Comparison of ENCODE assay signal across 27 mouse cellular contexts in genomic region chr15:19356322-19356721, GRCm38 (mm10).
DNase-seq lines count a peak whose midpoint lies in the region; ATAC-seq lines count a peak whose summit lies in the region.
"Had no signal": no experiment of that assay in that cellular context is flagged by ENCODE, and none has a peak within 500 bp of the region (broad histone marks: within the 10 kb centered on the region; RNA-seq: fewer than 3 reads in every experiment).

No protein-coding gene starts in this region.

- WGBS in forebrain, embryonic 14.5 days = 77% methylated on average over 1 of the region's 1 CpGs
- WGBS in forebrain, embryonic 11.5 days = 83% methylated on average over 1 of the region's 1 CpGs

- ATAC-seq in forebrain, embryonic 14.5 days = no peak
- no peak for ATAC-seq in forebrain, embryonic 11.5 days (replicated peaks; ENCODE audit: low FRiP score)
- ATAC-seq: hindbrain, embryonic 16.5 days; inflammation-experienced regulatory T-cells, adult 6 months; intestine, embryonic 16.5 days; Patski had no signal

- DNase-seq in forebrain, embryonic 14.5 days (ENCODE audit: low spot score) = peak; percentile 8
- DNase-seq in forebrain, embryonic 11.5 days (ENCODE audit: low spot score) = no peak
- DNase-seq in brain, adult 2 months (ENCODE audit: low read depth, low spot score) = peak; percentile 1
- DNase-seq in brain, embryonic 18.5 days (ENCODE audit: low read depth, low spot score) = peak; percentile 26
- DNase-seq in thymus, postnatal 14 days = no peak
- DNase-seq in layer of hippocampus, postnatal 36 days = no peak
- DNase-seq: adrenal gland, postnatal 10 days; adrenal gland, postnatal 36 days; B cell, adult 2 months; cerebellum, adult 18-20 months; cerebellum, adult 9-10 months; cerebellum, postnatal 14 days; gastrocnemius, postnatal 25 days; heart, adult 18-20 months; heart, postnatal 10 days; heart, postnatal 36 days; kidney, adult 18-20 months had no signal

- H3K4me2 ChIP-seq in forebrain, embryonic 14.5 days (ENCODE audit: low read length) = no peak overlapping the region
- H3K4me2 ChIP-seq in forebrain, embryonic 11.5 days (ENCODE audit: low read depth, low read length, severe bottlenecking) = no peak overlapping the region
- H3K4me2 ChIP-seq: heart, embryonic 12.5 days; heart, embryonic 15.5 days; hindbrain, embryonic 13.5 days had no signal

- no peaks in the 10 kb centered on the region for H3K27me3 ChIP-seq in forebrain, embryonic 14.5 days (replicated peaks; ENCODE audit: control insufficient read depth, insufficient read depth, low read length)
- no peaks in the 10 kb centered on the region for H3K27me3 ChIP-seq in forebrain, embryonic 11.5 days (ENCODE audit: control insufficient read depth, insufficient read depth, low read length)
- H3K27me3 ChIP-seq: CH12.LX; heart, embryonic 12.5 days; heart, embryonic 15.5 days; hindbrain, embryonic 13.5 days; Patski had no signal

- no peaks in the 10 kb centered on the region for H3K4me1 ChIP-seq in forebrain, embryonic 14.5 days (ENCODE audit: control insufficient read depth, insufficient read depth, low read length)
- H3K4me1 ChIP-seq in forebrain, embryonic 11.5 days (replicated peaks; ENCODE audit: control insufficient read depth, insufficient read depth, low read length) = no peaks in the 10 kb centered on the region
- H3K4me1 ChIP-seq: heart, embryonic 12.5 days; heart, embryonic 15.5 days; hindbrain, embryonic 10.5 days; hindbrain, embryonic 13.5 days had no signal

- H3K9me3 ChIP-seq in forebrain, embryonic 14.5 days (replicated peaks; ENCODE audit: control insufficient read depth, low read length) = no peaks in the 10 kb centered on the region
- H3K9me3 ChIP-seq in forebrain, embryonic 11.5 days (ENCODE audit: control insufficient read depth, low read length) = no peaks in the 10 kb centered on the region
- H3K9me3 ChIP-seq: G1E; heart, embryonic 12.5 days; heart, embryonic 15.5 days; hindbrain, embryonic 10.5 days; hindbrain, embryonic 13.5 days had no signal

- no peak overlapping the region for H3K27ac ChIP-seq in forebrain, embryonic 14.5 days (ENCODE audit: low read depth, low read length)
- no peak overlapping the region for H3K27ac ChIP-seq in forebrain, embryonic 11.5 days (ENCODE audit: low read depth, low read length)
- H3K27ac ChIP-seq: heart, embryonic 15.5 days; hindbrain, embryonic 10.5 days; hindbrain, embryonic 13.5 days had no signal

- H3K36me3 ChIP-seq in forebrain, embryonic 14.5 days (ENCODE audit: control insufficient read depth, insufficient read depth, low read length) = no peaks in the 10 kb centered on the region
- no peaks in the 10 kb centered on the region for H3K36me3 ChIP-seq in forebrain, embryonic 11.5 days (ENCODE audit: control insufficient read depth, insufficient read depth, low read length)
- H3K36me3 ChIP-seq: G1E; heart, embryonic 12.5 days; heart, embryonic 15.5 days; hindbrain, embryonic 10.5 days; hindbrain, embryonic 13.5 days had no signal

- no peak overlapping the region for H3K9ac ChIP-seq in forebrain, embryonic 14.5 days (ENCODE audit: low read length)
- H3K9ac ChIP-seq in forebrain, embryonic 11.5 days (ENCODE audit: low read length) = no peak overlapping the region
- H3K9ac ChIP-seq: heart, embryonic 12.5 days; heart, embryonic 15.5 days; hindbrain, embryonic 13.5 days had no signal

- no peak overlapping the region for H3K4me3 ChIP-seq in forebrain, embryonic 14.5 days (ENCODE audit: low read depth, low read length)
- no peak overlapping the region for H3K4me3 ChIP-seq in forebrain, embryonic 11.5 days (ENCODE audit: low read depth, low read length)
- H3K4me3 ChIP-seq: heart, embryonic 12.5 days; heart, embryonic 15.5 days; hindbrain, embryonic 10.5 days; hindbrain, embryonic 13.5 days had no signal

Comparison
In these comparisons a context has a peak if more than half of its experiments do, and no peak if none do; other contexts are left out.
1. DNase-seq: peak in forebrain, embryonic 14.5 days (single experiment), brain, adult 2 months (single experiment) and brain, embryonic 18.5 days (single experiment); none in forebrain, embryonic 11.5 days (single experiment), thymus, postnatal 14 days (single experiment) and layer of hippocampus, postnatal 36 days (0 of 2).